Mouse (Mus musculus) ES-Bruce4 (cell line): Measurements from ENCODE around the gene Frmd4a.

Experiments
- EP300 ChIP-seq: IDR thresholded peaks from 2 replicates; pipeline ENCODE4 v1.6.1; 2011; ENCODE audit warnings: low read depth, low read length; ENCODE audit not compliant: insufficient read depth
- POLR2A ChIP-seq: IDR thresholded peaks from one replicate; pipeline ENCODE4 v1.8.1; 2011; ENCODE audit warnings: low read length; ENCODE audit not compliant: insufficient read depth

GRCm38 (mm10) chr2:4286390-4286901 lies 268.9 kb downstream of the Frmd4a start:
- TF ChIP-seq EP300 (no peak), POLR2A (no peak)
